Mouse (Mus musculus): ENCODE results near the gene Rxfp4. TPM values are rescaled to one million over a fixed set of nuclear protein-coding genes. Genes with fewer than 3 reads are reported as not detected.

Rxfp4 gene
- polyA plus RNA-seq, 1 experiment, result not detected

DNA sequence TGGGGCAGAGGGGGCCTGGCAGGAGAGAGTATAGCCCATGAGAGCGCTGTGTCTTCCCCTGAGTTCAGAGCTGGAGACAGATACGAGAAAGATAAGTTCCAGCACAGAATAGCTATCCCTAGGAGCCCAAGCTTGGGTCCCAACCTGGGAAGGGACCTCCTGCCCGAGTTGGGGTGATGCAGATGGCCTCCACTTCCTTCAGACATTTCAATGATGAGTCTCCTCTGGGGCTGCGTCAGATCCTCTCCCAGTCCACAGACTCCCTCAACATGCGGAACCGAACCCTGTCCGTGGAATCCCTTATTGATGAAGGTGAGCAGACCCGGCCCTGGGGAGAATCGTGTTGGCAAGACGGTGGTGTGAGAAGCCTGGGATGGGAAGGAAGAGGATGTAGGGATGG lies 19.9 kb downstream of the Rxfp4 start:
- Histone ChIP-seq H3K4me3 (replicated peaks) (no peak overlapping the region), H3K36me3 (ENCODE audit: control insufficient read depth) (peaks cover 65% of the 10 kb centered on the region), H3K9me3 (ENCODE audit: control insufficient read depth, low read length) (no peaks in the 10 kb centered on the region), H3K27me3 (ENCODE audit: control insufficient read depth) (no peaks in the 10 kb centered on the region), H3K4me1 (ENCODE audit: control insufficient read depth) (no peaks in the 10 kb centered on the region; the same call in none of the 2 replicates)
- TF ChIP-seq TAL1 (IDR thresholded peaks at IDR 0.05; ENCODE audit: low read length) (no peak), GATA1 (IDR thresholded peaks at IDR 0.05; ENCODE audit: low read length) (no peak)

DNA sequence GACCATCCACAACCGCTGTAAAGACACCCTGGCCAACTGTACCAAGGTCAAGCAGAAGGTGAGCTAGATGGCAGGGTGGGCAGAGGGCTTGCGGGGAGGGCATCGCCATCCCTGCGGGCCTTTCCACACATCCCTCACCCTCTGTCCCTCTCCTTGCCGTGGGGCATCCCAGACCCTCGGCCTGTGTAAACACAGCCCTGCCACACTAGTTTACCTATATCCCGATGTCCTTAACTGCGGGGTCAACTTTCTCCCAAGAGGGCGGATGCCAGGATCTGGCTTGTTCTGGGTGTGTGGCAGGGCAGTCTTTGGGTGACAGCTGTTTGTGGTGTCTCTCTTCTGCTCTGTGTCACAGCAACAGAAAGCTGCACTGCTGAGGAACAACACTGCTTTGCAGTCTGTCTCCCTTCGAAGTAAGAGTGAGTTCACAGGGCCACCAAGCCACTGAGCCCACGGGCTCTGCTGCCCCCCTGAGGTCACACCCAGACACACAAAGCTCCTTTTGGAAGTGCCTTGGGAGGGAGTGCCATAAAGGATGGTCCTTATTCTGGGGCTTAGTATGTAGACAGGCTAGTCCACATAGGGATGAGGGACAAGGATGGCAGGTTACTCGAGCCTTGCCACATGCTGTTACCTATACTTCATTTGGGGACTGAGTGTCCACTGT lies 20.9 kb downstream of the Rxfp4 start:
- TF ChIP-seq GATA1 (IDR thresholded peaks at IDR 0.05; ENCODE audit: low read length) (no peak), TAL1 (IDR thresholded peaks at IDR 0.05; ENCODE audit: low read length) (no peak)
- H3K9me3 ChIP-seq (ENCODE audit: control insufficient read depth, low read length), result no peaks in the 10 kb centered on the region
- H3K4me1 ChIP-seq (ENCODE audit: control insufficient read depth), result peaks cover 8% of the 10 kb centered on the region
- H3K27me3 ChIP-seq (ENCODE audit: control insufficient read depth), result no peaks in the 10 kb centered on the region
- H3K4me3 ChIP-seq (replicated peaks), result no peak overlapping the region
- peaks cover 62% of the 10 kb centered on the region for H3K36me3 ChIP-seq (ENCODE audit: control insufficient read depth)

DNA sequence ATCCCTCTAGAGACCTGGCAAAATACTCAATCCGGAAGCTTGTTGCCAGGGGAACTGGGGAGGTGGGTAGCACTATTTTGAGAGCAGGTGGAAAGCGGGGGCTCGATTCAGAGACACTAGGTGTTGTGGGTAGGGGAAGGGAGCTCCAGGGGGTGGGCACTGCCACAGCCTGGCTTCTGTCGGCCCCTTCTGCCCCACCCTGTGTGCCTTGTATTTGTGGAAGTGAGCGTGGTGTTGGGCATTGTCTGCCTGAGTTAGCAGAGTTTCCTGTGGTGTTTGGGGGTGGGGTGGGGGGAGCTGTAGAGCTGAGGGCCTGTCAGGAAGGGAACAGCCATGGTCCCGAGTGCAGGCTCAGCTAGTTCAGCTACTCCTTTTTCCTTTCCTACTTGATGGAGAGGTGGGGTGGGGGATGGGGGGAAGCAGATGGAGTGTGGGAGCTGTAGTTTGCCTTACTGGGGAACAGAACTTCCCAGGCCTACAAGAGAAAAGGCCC lies 22.0 kb downstream of the Rxfp4 start:
- TF ChIP-seq TAL1 (IDR thresholded peaks at IDR 0.05; ENCODE audit: low read length), result no peak
- no peak for TF ChIP-seq GATA1 (IDR thresholded peaks at IDR 0.05; ENCODE audit: low read length)
- peaks cover 53% of the 10 kb centered on the region for H3K36me3 ChIP-seq (ENCODE audit: control insufficient read depth)
- no peaks in the 10 kb centered on the region for H3K27me3 ChIP-seq (ENCODE audit: control insufficient read depth)
- no peaks in the 10 kb centered on the region for H3K9me3 ChIP-seq (ENCODE audit: control insufficient read depth, low read length)
- H3K4me1 ChIP-seq (ENCODE audit: control insufficient read depth), result peaks cover 19% of the 10 kb centered on the region
- H3K4me3 ChIP-seq (replicated peaks), result no peak overlapping the region

DNA sequence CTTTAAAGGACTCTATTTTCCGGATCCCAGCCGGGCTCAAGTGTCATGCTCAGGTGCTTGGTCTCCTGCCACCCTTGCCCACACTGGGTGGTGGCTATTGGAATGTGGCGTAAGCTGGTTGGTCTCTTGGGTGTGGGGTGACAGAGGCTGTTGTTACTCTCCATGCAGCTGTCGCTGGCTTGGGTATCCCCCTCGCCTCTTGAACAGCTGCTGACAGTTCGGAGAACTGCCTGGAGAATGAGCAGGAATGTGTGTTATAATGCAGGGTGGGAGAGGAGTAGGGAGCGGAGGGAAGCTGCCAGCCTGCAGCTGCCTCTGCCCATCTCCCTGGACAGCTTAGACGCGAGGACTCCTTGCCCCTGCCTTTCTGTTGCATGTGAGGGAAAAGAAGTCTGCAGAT lies 22.9 kb downstream of the Rxfp4 start:
- H3K36me3 ChIP-seq (ENCODE audit: control insufficient read depth), result peaks cover 44% of the 10 kb centered on the region

DNA sequence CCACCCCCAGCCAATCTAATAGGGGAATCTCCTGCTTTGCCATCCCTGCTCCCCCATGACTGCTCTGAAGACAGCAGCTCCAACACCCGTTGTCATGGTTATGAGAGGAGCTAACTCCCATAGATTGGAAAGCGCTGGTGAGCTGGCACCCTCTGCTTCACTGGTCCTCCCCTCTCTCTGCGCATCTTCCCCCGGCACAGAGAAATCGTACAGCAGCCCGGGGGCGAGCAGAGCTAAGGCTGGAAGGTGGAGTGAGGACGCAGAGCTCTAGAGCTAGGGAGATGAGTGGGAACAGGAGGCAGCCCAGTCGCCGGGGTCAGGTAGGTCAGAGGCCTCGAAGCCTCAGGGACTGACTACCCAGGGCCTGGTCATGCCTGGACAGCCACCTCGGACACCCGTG lies 23.7 kb downstream of the Rxfp4 start:
- no peaks in the 10 kb centered on the region for H3K27me3 ChIP-seq (ENCODE audit: control insufficient read depth)
- no peaks in the 10 kb centered on the region for H3K9me3 ChIP-seq (ENCODE audit: control insufficient read depth, low read length)
- H3K4me1 ChIP-seq (ENCODE audit: control insufficient read depth), result peaks cover 24% of the 10 kb centered on the region
- no peak for TF ChIP-seq GATA1 (IDR thresholded peaks at IDR 0.05; ENCODE audit: low read length)
- no peak for TF ChIP-seq TAL1 (IDR thresholded peaks at IDR 0.05; ENCODE audit: low read length)
- H3K4me3 ChIP-seq (replicated peaks), result no peak overlapping the region
- H3K36me3 ChIP-seq (ENCODE audit: control insufficient read depth), result peaks cover 37% of the 10 kb centered on the region

More for the DNA sequence above, 22.9 kb downstream of the Rxfp4 start:
- no peaks in the 10 kb centered on the region for H3K27me3 ChIP-seq (ENCODE audit: control insufficient read depth)
- H3K9me3 ChIP-seq (ENCODE audit: control insufficient read depth, low read length), result no peaks in the 10 kb centered on the region
- H3K4me1 ChIP-seq (ENCODE audit: control insufficient read depth), result peaks cover 23% of the 10 kb centered on the region
- no peak for TF ChIP-seq GATA1 (IDR thresholded peaks at IDR 0.05; ENCODE audit: low read length)
- TF ChIP-seq TAL1 (IDR thresholded peaks at IDR 0.05; ENCODE audit: low read length), result no peak
- H3K4me3 ChIP-seq (replicated peaks), result no peak overlapping the region

DNA sequence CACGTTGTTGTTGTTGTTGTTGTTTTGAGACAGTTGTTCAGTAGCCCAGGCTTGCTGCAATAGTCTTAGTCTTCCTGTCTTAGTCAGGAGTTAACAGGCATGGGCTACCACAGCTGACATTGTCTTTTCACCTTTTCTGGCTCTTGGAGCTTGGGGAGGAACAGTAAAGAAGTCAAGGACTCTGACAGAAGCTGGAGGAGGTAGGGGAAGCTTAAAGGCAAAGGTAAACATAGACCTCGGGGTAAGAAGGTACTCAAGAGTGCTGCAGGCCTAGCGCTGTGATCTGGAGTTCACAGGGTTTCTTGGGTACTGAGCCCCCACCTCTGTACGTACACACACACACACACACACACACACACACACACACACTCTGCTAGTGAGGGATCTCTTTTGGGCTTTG lies 24.2 kb downstream of the Rxfp4 start:
- peaks cover 33% of the 10 kb centered on the region for H3K36me3 ChIP-seq (ENCODE audit: control insufficient read depth)
- TF ChIP-seq GATA1 (IDR thresholded peaks at IDR 0.05; ENCODE audit: low read length), result no peak
- TF ChIP-seq TAL1 (IDR thresholded peaks at IDR 0.05; ENCODE audit: low read length), result no peak
- H3K4me3 ChIP-seq (replicated peaks), result no peak overlapping the region
- H3K27me3 ChIP-seq (ENCODE audit: control insufficient read depth), result no peaks in the 10 kb centered on the region
- H3K4me1 ChIP-seq (ENCODE audit: control insufficient read depth), result peaks cover 29% of the 10 kb centered on the region
- H3K9me3 ChIP-seq (ENCODE audit: control insufficient read depth, low read length), result no peaks in the 10 kb centered on the region

DNA sequence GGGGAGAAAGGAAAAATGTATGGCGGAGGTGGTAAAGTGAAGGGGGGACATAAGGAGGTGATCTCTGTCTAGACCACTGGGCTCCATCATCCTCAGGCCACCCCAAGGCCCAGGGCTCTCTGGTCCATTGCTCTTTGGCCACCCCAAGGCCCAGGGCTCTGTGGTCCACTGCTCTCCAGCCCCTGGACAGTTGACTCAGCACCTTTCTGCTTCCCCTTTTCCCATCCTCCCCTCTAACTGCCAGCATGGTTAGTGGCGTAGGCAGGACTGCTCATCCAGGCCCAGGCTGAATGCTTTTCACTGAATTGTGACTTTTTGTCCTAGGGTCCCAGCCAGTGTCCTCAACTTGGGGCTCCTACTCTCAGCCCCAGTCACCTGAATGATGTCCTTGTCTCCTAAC lies 25.4 kb downstream of the Rxfp4 start:
- Histone ChIP-seq H3K27me3 (ENCODE audit: control insufficient read depth) (no peaks in the 10 kb centered on the region), H3K4me3 (replicated peaks) (no peak overlapping the region), H3K36me3 (ENCODE audit: control insufficient read depth) (peaks cover 27% of the 10 kb centered on the region), H3K9me3 (ENCODE audit: control insufficient read depth, low read length) (no peaks in the 10 kb centered on the region), H3K4me1 (ENCODE audit: control insufficient read depth) (peaks cover 41% of the 10 kb centered on the region)
- TF ChIP-seq GATA1 (IDR thresholded peaks at IDR 0.05; ENCODE audit: low read length) (no peak), TAL1 (IDR thresholded peaks at IDR 0.05; ENCODE audit: low read length) (no peak)

DNA sequence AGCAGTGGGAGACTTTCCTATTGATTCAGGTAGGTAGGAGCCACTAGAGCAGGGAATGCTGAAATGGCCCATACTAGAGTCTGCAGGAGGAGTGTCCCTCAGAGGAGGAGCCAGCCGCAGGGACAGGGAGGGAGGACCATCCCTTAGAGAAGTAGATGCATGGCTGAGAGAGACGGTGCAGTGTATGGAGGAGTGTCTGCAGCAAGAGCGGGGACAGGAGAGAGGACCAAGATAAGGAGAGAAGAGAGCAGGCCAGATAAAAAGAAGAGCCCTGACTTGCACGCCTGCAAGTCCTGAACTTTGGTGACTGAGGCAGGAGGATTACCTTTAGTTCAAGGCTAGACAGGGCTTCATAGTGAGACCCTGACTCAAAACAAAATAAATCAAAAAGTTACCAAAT lies 25.8 kb downstream of the Rxfp4 start:
- no peaks in the 10 kb centered on the region for H3K9me3 ChIP-seq (ENCODE audit: control insufficient read depth, low read length)
- no peak overlapping the region for H3K4me3 ChIP-seq (replicated peaks)
- H3K4me1 ChIP-seq (ENCODE audit: control insufficient read depth), result peaks cover 45% of the 10 kb centered on the region
- H3K27me3 ChIP-seq (ENCODE audit: control insufficient read depth), result peaks cover 4% of the 10 kb centered on the region
- TF ChIP-seq GATA1 (IDR thresholded peaks at IDR 0.05; ENCODE audit: low read length), result no peak
- peaks cover 23% of the 10 kb centered on the region for H3K36me3 ChIP-seq (ENCODE audit: control insufficient read depth)

DNA sequence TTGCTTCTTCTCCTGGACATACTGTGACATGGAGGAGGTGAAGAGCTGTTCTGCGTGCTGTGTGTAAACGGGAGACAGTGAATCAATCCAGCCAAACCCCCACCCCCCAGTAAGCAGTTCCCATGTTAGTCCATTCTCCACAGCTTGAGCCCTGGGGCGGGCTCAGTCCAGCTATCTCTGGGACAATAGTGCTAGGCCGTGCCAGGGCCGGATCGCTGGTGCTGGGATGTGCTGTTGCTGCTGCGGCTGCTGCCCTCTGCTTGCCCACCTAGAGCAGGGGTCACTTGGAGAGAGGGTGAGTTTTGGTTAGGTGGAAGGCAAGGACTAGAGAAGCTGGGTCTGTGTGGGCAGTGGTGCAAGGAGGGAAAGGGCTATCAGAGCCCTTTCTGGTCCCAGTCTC lies 26.6 kb downstream of the Rxfp4 start:
- no peaks in the 10 kb centered on the region for H3K9me3 ChIP-seq (ENCODE audit: control insufficient read depth, low read length)
- no peak overlapping the region for H3K4me3 ChIP-seq (replicated peaks)
- no peak for TF ChIP-seq TAL1 (IDR thresholded peaks at IDR 0.05; ENCODE audit: low read length)
- TF ChIP-seq GATA1 (IDR thresholded peaks at IDR 0.05; ENCODE audit: low read length), result no peak
- peaks cover 53% of the 10 kb centered on the region for H3K4me1 ChIP-seq (ENCODE audit: control insufficient read depth)
- H3K36me3 ChIP-seq (ENCODE audit: control insufficient read depth), result peaks cover 16% of the 10 kb centered on the region
- peaks cover 12% of the 10 kb centered on the region for H3K27me3 ChIP-seq (ENCODE audit: control insufficient read depth)

DNA sequence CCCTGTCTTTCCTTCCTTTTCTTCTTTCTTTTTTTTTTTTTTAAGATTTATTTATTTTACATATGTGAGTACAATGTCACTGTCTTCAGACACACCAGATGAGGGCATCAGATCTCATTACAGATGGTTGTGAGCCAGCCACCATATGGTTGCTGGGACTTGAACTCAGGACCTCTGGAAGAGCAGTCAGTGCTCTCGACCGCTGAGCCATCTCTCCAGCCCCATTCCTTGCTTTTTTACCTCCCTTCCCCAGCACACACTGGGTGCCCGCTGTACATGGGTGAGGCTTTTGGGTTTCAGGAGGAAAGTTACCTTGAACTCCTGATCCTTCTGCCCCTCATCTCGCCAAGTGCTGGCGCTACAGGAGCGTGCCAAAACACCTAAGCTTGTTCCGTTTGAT lies 27.4 kb downstream of the Rxfp4 start:
- H3K4me3 ChIP-seq (replicated peaks), result no peak overlapping the region
- TF ChIP-seq TAL1 (IDR thresholded peaks at IDR 0.05; ENCODE audit: low read length) (no peak), GATA1 (IDR thresholded peaks at IDR 0.05; ENCODE audit: low read length) (no peak)
- peaks cover 61% of the 10 kb centered on the region for H3K4me1 ChIP-seq (ENCODE audit: control insufficient read depth)
- peaks cover 19% of the 10 kb centered on the region for H3K27me3 ChIP-seq (ENCODE audit: control insufficient read depth)
- no peaks in the 10 kb centered on the region for H3K9me3 ChIP-seq (ENCODE audit: control insufficient read depth, low read length)
- H3K36me3 ChIP-seq (ENCODE audit: control insufficient read depth), result peaks cover 10% of the 10 kb centered on the region

Data from erythroblast, embryonic 14.5 days (primary cell).